Mouse (Mus musculus): Measurements from ENCODE around the gene S100a8. TPM values are rescaled to one million over a fixed set of nuclear protein-coding genes. Genes with fewer than 3 reads are reported as not detected.

The S100a8 gene
- total RNA-seq, 2 experiments from 2014 or later = 16,705 to 18,572 TPM

GRCm38 (mm10) chr3:90664219-90664618 lies 4.6 kb upstream of the S100a8 start:
- ATAC-seq (ENCODE audit: poor library complexity, severe bottlenecking) = 0 out of 2 replicates have a peak, but pooled peaks have one; percentile 19

DNA sequence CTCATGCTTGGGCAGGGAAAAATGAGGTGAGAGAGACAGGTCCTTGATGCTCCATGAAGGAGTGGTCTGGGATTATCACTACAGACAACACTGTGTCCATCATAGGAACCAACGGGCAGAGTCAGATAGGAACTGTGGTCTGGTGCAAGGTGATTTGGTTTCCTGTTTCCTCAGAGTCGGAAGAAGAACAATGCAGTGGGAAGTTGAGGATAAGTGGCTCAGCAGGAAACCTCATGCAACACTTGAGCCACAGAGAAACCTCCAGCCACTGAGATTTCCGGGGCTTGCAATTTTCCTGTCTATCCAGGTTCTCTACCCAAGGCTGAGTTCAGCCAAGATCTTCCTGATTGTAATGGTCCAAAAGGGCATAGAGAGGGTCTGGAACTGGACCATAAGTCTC lies 9.9 kb downstream of the S100a8 start:
- peak; percentile 75 for ATAC-seq (ENCODE audit: poor library complexity, severe bottlenecking)

- ATAC-seq (ENCODE audit: poor library complexity, severe bottlenecking) = peak; percentile 19; the same call in 1 of the 2 replicates
Measured at GRCm38 (mm10) chr3:90683929-90684328, 15.2 kb downstream of the S100a8 start.

- peak; percentile 53 for ATAC-seq (ENCODE audit: poor library complexity, severe bottlenecking)
Measured at GRCm38 (mm10) chr3:90686835-90687234, 18.1 kb downstream of the S100a8 start.

- peak; percentile 23 for ATAC-seq (ENCODE audit: poor library complexity, severe bottlenecking)
Measured at GRCm38 (mm10) chr3:90693496-90693895, 24.7 kb downstream of the S100a8 start.

DNA sequence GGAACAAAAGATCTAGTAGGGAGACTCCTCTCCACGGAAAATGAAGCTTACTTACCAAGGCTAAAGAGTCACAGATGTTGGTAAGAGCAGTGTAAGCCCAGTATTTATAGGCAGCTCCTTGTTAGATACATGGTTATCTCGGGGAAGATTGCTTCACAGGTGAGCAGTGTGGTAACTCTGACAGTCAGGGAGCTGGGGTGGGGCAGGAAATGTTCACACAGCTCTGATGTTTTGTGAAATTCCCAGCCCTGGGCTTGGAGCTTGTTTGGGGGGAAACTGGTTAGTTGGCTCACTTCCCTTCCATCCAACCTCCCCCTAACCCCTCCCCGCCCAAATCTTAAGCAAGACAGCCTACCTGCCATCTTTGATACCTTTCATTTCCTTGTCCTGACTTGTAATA lies 26.8 kb downstream of the S100a8 start, which contains the start of gene S100a9:
S100a9 (minus strand) TSS at position 109 of the 400 bp plus-strand sequence.
- ATAC-seq (ENCODE audit: poor library complexity, severe bottlenecking) = peak; percentile 71

DNA sequence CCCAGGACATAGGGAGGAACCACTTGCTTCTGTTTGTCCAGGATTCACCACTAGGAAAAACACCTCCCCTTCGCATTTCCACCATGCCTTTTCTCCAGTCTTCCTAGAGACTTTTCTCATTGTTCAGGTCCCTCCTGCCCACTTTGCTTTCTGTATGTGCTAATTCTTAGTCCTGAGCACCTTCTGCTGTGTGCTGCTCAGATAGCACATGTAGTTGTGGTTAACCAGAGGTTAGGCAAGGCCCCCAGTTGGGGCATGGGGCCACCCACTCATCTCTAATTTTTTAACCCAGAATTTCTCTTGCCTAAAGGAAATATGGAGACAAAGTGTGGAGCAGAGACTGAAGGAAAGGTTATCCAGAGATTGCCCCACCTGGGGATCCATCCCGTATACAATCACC lies 33.5 kb downstream of the S100a8 start:
- ATAC-seq (ENCODE audit: poor library complexity, severe bottlenecking) = 0 out of 2 replicates have a peak, but pooled peaks have one; percentile 52

DNA sequence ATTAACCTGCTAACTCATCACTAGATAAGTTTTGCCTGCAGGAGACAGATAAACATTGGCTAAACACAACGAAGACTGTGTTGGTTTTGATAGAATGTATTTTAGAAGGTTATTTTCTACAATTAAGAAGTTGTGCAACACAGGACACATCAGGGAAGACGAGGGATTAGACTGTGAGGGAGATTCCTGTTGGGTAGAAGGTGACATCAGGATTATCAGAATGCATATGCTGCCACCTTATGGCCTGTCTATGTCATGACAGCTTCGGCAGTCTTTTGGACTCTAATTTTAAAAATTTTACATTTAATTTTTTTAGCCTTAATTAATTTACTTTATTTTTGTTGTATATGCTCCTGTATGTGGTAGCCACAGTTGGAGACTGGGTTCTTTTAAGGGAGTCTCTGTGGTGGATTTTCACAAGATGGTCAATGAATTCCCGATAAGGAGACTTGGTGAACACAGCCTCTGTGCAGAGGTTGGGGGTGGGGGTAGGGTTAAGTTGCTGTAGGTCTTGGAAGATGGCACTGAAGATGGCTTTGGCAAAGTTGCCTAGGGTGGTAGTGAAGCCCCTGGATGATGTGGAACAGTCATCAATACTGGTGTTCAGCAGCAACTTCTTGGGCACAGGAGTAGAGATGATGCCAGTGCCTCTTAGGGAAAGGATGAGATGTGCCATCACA lies 39.9 kb downstream of the S100a8 start:
- ATAC-seq (ENCODE audit: poor library complexity, severe bottlenecking) = peak; percentile 68; the same call in 1 of the 2 replicates

- ATAC-seq (ENCODE audit: poor library complexity, severe bottlenecking) = peak; percentile 99
Measured at GRCm38 (mm10) chr3:90709591-90710460, 41.0 kb downstream of the S100a8 start.

Other genes with a start within 250 kb of the S100a8 start
- gene Ints3, start 235.4 kb upstream of the S100a8 start, total RNA-seq (2015) = 13.7 and 14.7 TPM in 2 replicates
- 14.9 and 20.5 TPM in 2 replicates for gene Ints3, start 235.4 kb upstream of the S100a8 start, total RNA-seq (2017)
- gene Npr1, start 203.1 kb upstream of the S100a8 start, total RNA-seq (2015) = not detected in 2 replicates
- gene Npr1, start 203.1 kb upstream of the S100a8 start, total RNA-seq (2017) = 0.08 TPM in 1 of 2 replicates, not detected in the other
- gene Ilf2, start 192.9 kb upstream of the S100a8 start, total RNA-seq (2015) = 51.8 and 57.3 TPM in 2 replicates
- gene Ilf2, start 192.9 kb upstream of the S100a8 start, total RNA-seq (2017) = 103 and 111 TPM in 2 replicates
- gene Snapin, start 177.9 kb upstream of the S100a8 start, total RNA-seq (2015) = 41.6 and 47.3 TPM in 2 replicates
- 40.9 and 49.5 TPM in 2 replicates for gene Snapin, start 177.9 kb upstream of the S100a8 start, total RNA-seq (2017)
- 97.7 and 99.3 TPM in 2 replicates for gene Chtop, start 159.5 kb upstream of the S100a8 start, total RNA-seq (2015)
- 85.7 and 88.3 TPM in 2 replicates for gene Chtop, start 159.5 kb upstream of the S100a8 start, total RNA-seq (2017)
- gene S100a1, start 154.6 kb upstream of the S100a8 start, total RNA-seq (2015) = 70.5 and 89.5 TPM in 2 replicates
- gene S100a1, start 154.6 kb upstream of the S100a8 start, total RNA-seq (2017) = 50.9 and 80.4 TPM in 2 replicates
- 121 and 128 TPM in 2 replicates for gene S100a13, start 154.5 kb upstream of the S100a8 start, total RNA-seq (2015)
- gene S100a13, start 154.5 kb upstream of the S100a8 start, total RNA-seq (2017) = 141 and 179 TPM in 2 replicates
- not detected in 2 replicates for gene S100a14, start 142.1 kb upstream of the S100a8 start, total RNA-seq (2015)
- 0.16 TPM in 1 of 2 replicates, not detected in the other for gene S100a14, start 142.1 kb upstream of the S100a8 start, total RNA-seq (2017)
- gene S100a16, start 131.7 kb upstream of the S100a8 start, total RNA-seq (2015) = not detected in 2 replicates
- gene S100a16, start 131.7 kb upstream of the S100a8 start, total RNA-seq (2017) = not detected in 2 replicates
- gene S100a3, start 108.4 kb upstream of the S100a8 start, total RNA-seq (2015) = 0.66 TPM in 1 of 2 replicates, not detected in the other
- gene S100a3, start 108.4 kb upstream of the S100a8 start, total RNA-seq (2017) = not detected in 2 replicates
- gene S100a2, start 78.7 kb upstream of the S100a8 start, total RNA-seq (2015) = not detected in 2 replicates
- gene S100a2, start 78.7 kb upstream of the S100a8 start, total RNA-seq (2017) = not detected in 2 replicates
- gene Gm42674, start 67.1 kb upstream of the S100a8 start, total RNA-seq (2015) = not detected in 2 replicates
- gene Gm42674, start 67.1 kb upstream of the S100a8 start, total RNA-seq (2017) = 2.9 and 5.7 TPM in 2 replicates
- 2,878 and 2,936 TPM in 2 replicates for gene S100a4, start 65.2 kb upstream of the S100a8 start, total RNA-seq (2015)
- gene S100a4, start 65.2 kb upstream of the S100a8 start, total RNA-seq (2017) = 3,102 and 3,469 TPM in 2 replicates
- not detected in 2 replicates for gene S100a5, start 60.5 kb upstream of the S100a8 start, total RNA-seq (2015)
- gene S100a5, start 60.5 kb upstream of the S100a8 start, total RNA-seq (2017) = 3.4 TPM in 1 of 2 replicates, not detected in the other
- gene S100a6, start 56.1 kb upstream of the S100a8 start, total RNA-seq (2015) = 2,141 and 2,313 TPM in 2 replicates
- 1,043 and 1,047 TPM in 2 replicates for gene S100a6, start 56.1 kb upstream of the S100a8 start, total RNA-seq (2017)
- 0.11 and 0.31 TPM in 2 replicates for gene S100a7a, start 15.0 kb upstream of the S100a8 start, total RNA-seq (2015)
- gene S100a7a, start 15.0 kb upstream of the S100a8 start, total RNA-seq (2017) = 0.29 TPM in 1 of 2 replicates, not detected in the other
- gene S100a9, start 26.7 kb downstream of the S100a8 start, total RNA-seq (2015) = 25,767 and 33,746 TPM in 2 replicates
- 12,484 and 18,004 TPM in 2 replicates for gene S100a9, start 26.7 kb downstream of the S100a8 start, total RNA-seq (2017)
- 0.07 TPM in 1 of 2 replicates, not detected in the other for gene Pglyrp4, start 57.9 kb downstream of the S100a8 start, total RNA-seq (2015)
- gene Pglyrp4, start 57.9 kb downstream of the S100a8 start, total RNA-seq (2017) = 0.28 and 0.44 TPM in 2 replicates
- not detected in 2 replicates for gene Gm5849, start 108.9 kb downstream of the S100a8 start, total RNA-seq (2015)
- not detected in 2 replicates for gene Gm5849, start 108.9 kb downstream of the S100a8 start, total RNA-seq (2017)

Measured in megakaryocyte, adult 5-6 weeks (primary cell).